In the genomic region with DNA sequence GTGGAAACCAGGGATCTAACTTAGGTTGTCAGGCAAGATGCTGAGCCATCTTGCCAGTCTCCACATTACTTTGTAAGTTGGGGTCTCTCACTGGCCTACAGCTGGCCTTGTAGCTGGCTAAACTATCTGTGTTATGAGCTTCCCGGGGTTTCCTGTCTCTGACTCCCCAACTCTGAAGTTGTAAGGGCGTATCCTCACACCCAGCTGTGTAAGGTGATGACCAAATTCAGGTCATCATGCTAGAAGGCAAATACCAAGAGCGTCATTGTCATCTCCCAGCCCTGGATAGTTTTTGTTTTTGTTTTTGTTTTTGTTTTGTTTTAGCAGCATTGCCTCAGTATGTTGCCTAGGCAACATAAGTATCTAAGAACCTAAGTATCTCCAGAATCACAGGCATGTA, we compare ENCODE assay signal across 22 mouse cellular contexts. TPM values are rescaled to one million over a fixed set of nuclear protein-coding genes. Genes with fewer than 3 reads are reported as not detected.
DNase-seq lines count a peak whose midpoint lies in the region; TF ChIP-seq lines count a peak whose summit lies in the region.
"Had no signal": no experiment of that assay in that cellular context is flagged by ENCODE, and none has a peak within 500 bp of the region (broad histone marks: within the 10 kb centered on the region; RNA-seq: fewer than 3 reads in every experiment).

No protein-coding gene starts in this region.

- H3K36me3 ChIP-seq in kidney, adult 2 months (ENCODE audit: control insufficient read depth, insufficient read depth, low read length): no peaks in the 10 kb centered on the region
- H3K36me3 ChIP-seq: G1E had no signal

- no peaks in the 10 kb centered on the region for H3K27me3 ChIP-seq in kidney, adult 2 months (replicated peaks; ENCODE audit: control insufficient read depth, insufficient read depth, low read length)
- H3K27me3 ChIP-seq: CH12.LX, Patski had no signal

- H3K4me1 ChIP-seq in kidney, adult 2 months (ENCODE audit: control insufficient read depth, insufficient read depth, low read length): peaks cover 7% of the 10 kb centered on the region; the same call in 1 of the 2 replicates

- peak; percentile 37 for DNase-seq in CD4-positive helper T cell, adult 2 months (ENCODE audit: low read depth, low spot score)
- peak; percentile 59 for DNase-seq in induced T-regulatory cell, adult 2 months (ENCODE audit: low read depth)
- DNase-seq in natural killer cell, adult 2 months (ENCODE audit: low spot score in 2 of 2): peak; percentile 37 to 56
- DNase-seq in heart, adult 9 months (ENCODE audit: low spot score in 2 of 2): no peak
- DNase-seq in thymus, postnatal 25 days: no peak
- DNase-seq in kidney, adult 2 months: no peak
- DNase-seq: adrenal gland, adult 2 months; adrenal gland, adult 8-10 months; adrenal gland, postnatal 10 days; adrenal gland, postnatal 14 days; adrenal gland, postnatal 25 days; adrenal gland, postnatal 36 days; B cell, adult 2 months; cerebellum, adult 11 months; cerebellum, adult 11-12 months; cerebellum, adult 18-20 months; cerebellum, adult 2 months had no signal

- H3K27ac ChIP-seq in kidney, adult 2 months (ENCODE audit: insufficient read depth, low read depth, low read length): no peak overlapping the region

- no peak for TF ChIP-seq CTCF in kidney, adult 2 months (conservative IDR thresholded peaks at IDR 0.05; ENCODE audit: insufficient read depth, insufficient read length, low read depth, low read length)

- TF ChIP-seq POLR2A in kidney, adult 2 months (IDR thresholded peaks at IDR 0.05; ENCODE audit: low read depth, low read length): no peak

- WGBS in kidney, adult 2 months: 87% methylated on average over 3 of the region's 3 CpGs

- no peak overlapping the region for H3K4me3 ChIP-seq in kidney, adult 2 months (ENCODE audit: insufficient read depth, low read depth, low read length)

RNA-seq across cellular contexts. Expression of gene Irf7, which starts 4.3 kb away (rescaled TPM):
- polyA plus RNA-seq in kidney, adult 2 months (2012; rRNA removed): 51.6 and 57.5 TPM in 2 replicates

RNA-seq across cellular contexts. Expression of gene Cdhr5, which starts 6.0 kb away (rescaled TPM):
- polyA plus RNA-seq in kidney, adult 2 months (2012; rRNA removed): 129 and 145 TPM in 2 replicates
- polyA plus RNA-seq: activated CD4-positive, CD25-positive, alpha-beta regulatory T cell, adult 4 months; CD4-positive, CD25-positive, alpha-beta regulatory T cell, adult 4 months; G1E; Patski had no signal

RNA-seq across cellular contexts. Expression of gene Sct, which starts 8.3 kb away (rescaled TPM):
- 2.0 and 2.7 TPM in 2 replicates for polyA plus RNA-seq in kidney, adult 2 months (2012; rRNA removed)
- polyA plus RNA-seq: activated CD4-positive, CD25-positive, alpha-beta regulatory T cell, adult 4 months; CD4-positive, CD25-positive, alpha-beta regulatory T cell, adult 4 months; G1E; Patski had no signal

RNA-seq across cellular contexts. Expression of gene Drd4, which starts 21.2 kb away (rescaled TPM):
- polyA plus RNA-seq in kidney, adult 2 months (2012; rRNA removed): 0.03 TPM in 1 of 2 replicates, not detected in the other
- polyA plus RNA-seq: activated CD4-positive, CD25-positive, alpha-beta regulatory T cell, adult 4 months; CD4-positive, CD25-positive, alpha-beta regulatory T cell, adult 4 months; G1E; Patski had no signal

RNA-seq across cellular contexts. Expression of gene Phrf1, which starts 42.0 kb away (rescaled TPM):
- 15.8 and 19.1 TPM in 2 replicates for polyA plus RNA-seq in kidney, adult 2 months (2012; rRNA removed)

Comparison
In these comparisons a context has a peak if more than half of its experiments do, and no peak if none do; other contexts are left out.
1. DNase-seq: peak in CD4-positive helper T cell, adult 2 months (single experiment), induced T-regulatory cell, adult 2 months (single experiment) and natural killer cell, adult 2 months (2 of 2); none in heart, adult 9 months (0 of 2), thymus, postnatal 25 days (single experiment) and kidney, adult 2 months (single experiment).